Mouse (Mus musculus): Measurements from ENCODE around the gene Tbc1d24.

GRCm38 (mm10) chr17:24225851-24226250 is 20.5 kb upstream of the Tbc1d24 start:
- no peak for TF ChIP-seq USF1 (IDR thresholded peaks at IDR 0.05; ENCODE audit: low read depth, low read length)
- no peak for TF ChIP-seq ZNF384 (IDR thresholded peaks at IDR 0.05; ENCODE audit: low read depth, low read length)
- TF ChIP-seq MAX (IDR thresholded peaks at IDR 0.05; ENCODE audit: low read length): no peak
- TF ChIP-seq CTCF (conservative IDR thresholded peaks at IDR 0.05 in 1 of 2, IDR thresholded peaks at IDR 0.05 in 1 of 2; ENCODE audit: low read depth in 2 of 2, low read length in 2 of 2): no peak
- TF ChIP-seq ZKSCAN1 (IDR thresholded peaks at IDR 0.05; ENCODE audit: borderline replicate concordance, low read depth, low read length): no peak
- TF ChIP-seq MEF2A (IDR thresholded peaks at IDR 0.05; ENCODE audit: borderline replicate concordance, low read depth, low read length): no peak
- TF ChIP-seq MAFK (IDR thresholded peaks at IDR 0.05; ENCODE audit: insufficient replicate concordance, low read length): no peak
- TF ChIP-seq ZMIZ1 (IDR thresholded peaks at IDR 0.05; ENCODE audit: low read depth, low read length): no peak
- TF ChIP-seq POLR2A (IDR thresholded peaks at IDR 0.05; ENCODE audit: low read depth, low read length): no peak
- no peak for TF ChIP-seq RCOR1 (conservative IDR thresholded peaks at IDR 0.05; ENCODE audit: low read depth, low read length)
- no peak for TF ChIP-seq HCFC1 (IDR thresholded peaks at IDR 0.05; ENCODE audit: low read depth, low read length)
- TF ChIP-seq MYC (IDR thresholded peaks at IDR 0.05; ENCODE audit: low read depth, low read length): no peak
- no peak for TF ChIP-seq ZC3H11A (IDR thresholded peaks at IDR 0.05; ENCODE audit: low read depth, low read length)
- no peak for TF ChIP-seq MAZ (IDR thresholded peaks at IDR 0.05; ENCODE audit: low read depth, low read length)
